Mouse (Mus musculus): ENCODE measurements at regions not wholly inside any gene's neighbourhood (a gene's known extent, or its start where the extent isn't known, plus 50 kb on each side); places are given as distances from the start of the nearest gene placed in this dataset.

GRCm38 (mm10) chr6:31261797-31262540, 136.6 kb upstream of the Mkln1 start:
- no peaks in the 10 kb centered on the region for H3K27me3 ChIP-seq (ENCODE audit: control insufficient read depth, insufficient read depth, low read length)
- no peak for ATAC-seq (replicated peaks; ENCODE audit: insufficient number of reproducible peaks, low FRiP score, low TSS enrichment, low read depth)
- H3K36me3 ChIP-seq (replicated peaks; ENCODE audit: control insufficient read depth, insufficient read depth, low read depth, low read length) = no peaks in the 10 kb centered on the region
- WGBS = 90% methylated on average over 15 of the region's 15 CpGs
- H3K4me2 ChIP-seq (ENCODE audit: low read depth, low read length) = no peak overlapping the region
- H3K9ac ChIP-seq (replicated peaks; ENCODE audit: low read length) = no peak overlapping the region
- DNase-seq (ENCODE audit: low spot score) = no peak
- no peak overlapping the region for H3K27ac ChIP-seq (replicated peaks; ENCODE audit: low read depth, low read length)
- H3K9me3 ChIP-seq (replicated peaks; ENCODE audit: control insufficient read depth, low read length) = no peaks in the 10 kb centered on the region
- no peaks in the 10 kb centered on the region for H3K4me1 ChIP-seq (ENCODE audit: control insufficient read depth, insufficient read depth, low read length)
- H3K4me3 ChIP-seq (ENCODE audit: low read depth, low read length) = no peak overlapping the region

GRCm38 (mm10) chr6:31262651-31263050, 135.9 kb upstream of the Mkln1 start:
- Histone ChIP-seq H3K9me3 (replicated peaks; ENCODE audit: control insufficient read depth, low read length) (no peaks in the 10 kb centered on the region), H3K9ac (replicated peaks; ENCODE audit: low read length) (no peak overlapping the region), H3K4me3 (ENCODE audit: low read depth, low read length) (no peak overlapping the region), H3K27ac (replicated peaks; ENCODE audit: low read depth, low read length) (no peak overlapping the region), H3K36me3 (replicated peaks; ENCODE audit: control insufficient read depth, insufficient read depth, low read depth, low read length) (no peaks in the 10 kb centered on the region), H3K27me3 (ENCODE audit: control insufficient read depth, insufficient read depth, low read length) (no peaks in the 10 kb centered on the region), H3K4me2 (ENCODE audit: low read depth, low read length) (no peak overlapping the region), H3K4me1 (ENCODE audit: control insufficient read depth, insufficient read depth, low read length) (no peaks in the 10 kb centered on the region)
- 86% methylated on average over 8 of the region's 8 CpGs for WGBS
- no peak for DNase-seq (ENCODE audit: low spot score)
- no peak for ATAC-seq (replicated peaks; ENCODE audit: insufficient number of reproducible peaks, low FRiP score, low TSS enrichment, low read depth)

DNA sequence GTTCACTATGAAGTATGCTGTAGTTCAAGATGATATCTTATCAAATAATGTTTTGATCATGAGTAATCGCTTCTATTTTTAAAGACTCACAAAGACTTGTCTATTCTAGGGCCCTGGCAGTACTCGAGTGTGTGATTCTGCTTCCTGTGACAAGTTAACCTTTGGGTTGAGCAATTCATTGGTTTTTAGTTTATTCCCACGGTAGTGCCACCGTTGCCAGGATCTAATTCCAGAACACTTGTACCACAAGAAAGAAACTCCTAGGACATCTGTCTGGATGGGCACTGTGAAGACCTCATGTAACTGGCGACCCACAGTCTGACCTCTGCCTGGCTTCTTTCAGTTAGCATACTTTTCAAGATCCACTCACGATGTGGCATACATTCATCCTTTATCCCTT, 134.7 kb upstream of the Mkln1 start:
- Histone ChIP-seq H3K9me3 (replicated peaks; ENCODE audit: control insufficient read depth, low read length) (no peaks in the 10 kb centered on the region), H3K4me1 (ENCODE audit: control insufficient read depth, insufficient read depth, low read length) (no peaks in the 10 kb centered on the region), H3K27me3 (ENCODE audit: control insufficient read depth, insufficient read depth, low read length) (no peaks in the 10 kb centered on the region), H3K27ac (replicated peaks; ENCODE audit: low read depth, low read length) (no peak overlapping the region), H3K4me2 (ENCODE audit: low read depth, low read length) (no peak overlapping the region), H3K4me3 (ENCODE audit: low read depth, low read length) (no peak overlapping the region), H3K36me3 (replicated peaks; ENCODE audit: control insufficient read depth, insufficient read depth, low read depth, low read length) (no peaks in the 10 kb centered on the region), H3K9ac (replicated peaks; ENCODE audit: low read length) (no peak overlapping the region)
- DNase-seq (ENCODE audit: low spot score) (no peak), ATAC-seq (replicated peaks; ENCODE audit: insufficient number of reproducible peaks, low FRiP score, low TSS enrichment, low read depth) (no peak)
- WGBS = 92% methylated on average over 6 of the region's 6 CpGs

DNA sequence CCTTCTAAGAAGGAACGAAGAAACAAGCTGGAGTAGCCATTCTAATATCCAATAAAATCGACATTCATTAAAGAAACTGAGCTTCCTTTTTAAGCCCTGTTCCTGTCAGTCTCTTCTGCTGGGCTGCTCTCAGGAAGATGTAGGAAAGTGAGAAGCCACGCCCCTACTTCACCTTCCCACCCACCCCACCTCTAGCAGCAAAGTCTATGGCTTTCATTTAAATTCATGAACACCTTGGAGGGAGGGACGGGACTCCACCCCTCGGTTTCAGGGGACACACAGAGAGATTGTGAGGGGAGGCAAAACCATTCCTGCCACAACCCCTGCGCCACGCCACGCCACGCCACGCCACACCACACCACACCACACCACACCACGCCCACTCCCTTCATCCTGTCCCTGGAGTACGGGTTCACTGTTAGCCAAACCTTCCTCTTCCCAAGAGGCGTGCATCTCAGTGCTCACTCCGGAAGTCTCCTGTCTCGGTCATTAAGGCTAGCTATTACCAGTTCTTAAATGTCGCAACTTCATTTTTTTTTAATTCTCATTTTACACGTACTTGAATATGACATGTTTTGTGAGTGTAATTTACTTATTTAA, 132.0 kb upstream of the Mkln1 start:
- Histone ChIP-seq H3K27me3 (ENCODE audit: control insufficient read depth, insufficient read depth, low read length) (no peaks in the 10 kb centered on the region), H3K9me3 (replicated peaks; ENCODE audit: control insufficient read depth, low read length) (no peaks in the 10 kb centered on the region), H3K36me3 (replicated peaks; ENCODE audit: control insufficient read depth, insufficient read depth, low read depth, low read length) (no peaks in the 10 kb centered on the region), H3K9ac (replicated peaks; ENCODE audit: low read length) (no peak overlapping the region), H3K4me3 (ENCODE audit: low read depth, low read length) (no peak overlapping the region), H3K4me2 (ENCODE audit: low read depth, low read length) (no peak overlapping the region), H3K27ac (replicated peaks; ENCODE audit: low read depth, low read length) (no peak overlapping the region), H3K4me1 (ENCODE audit: control insufficient read depth, insufficient read depth, low read length) (no peaks in the 10 kb centered on the region)
- DNase-seq (ENCODE audit: low spot score) (no peak), ATAC-seq (replicated peaks; ENCODE audit: insufficient number of reproducible peaks, low FRiP score, low TSS enrichment, low read depth) (no peak)
- WGBS = 68% methylated on average over 17 of the region's 17 CpGs

GRCm38 (mm10) chr6:31268057-31268456, 130.5 kb upstream of the Mkln1 start:
- no peak for ATAC-seq (replicated peaks; ENCODE audit: insufficient number of reproducible peaks, low FRiP score, low TSS enrichment, low read depth)

GRCm38 (mm10) chr6:31273816-31274215, 124.7 kb upstream of the Mkln1 start:
- Histone ChIP-seq H3K36me3 (replicated peaks; ENCODE audit: control insufficient read depth, insufficient read depth, low read depth, low read length) (no peaks in the 10 kb centered on the region; the same call in 1 of the 2 replicates), H3K9me3 (replicated peaks; ENCODE audit: control insufficient read depth, low read length) (no peaks in the 10 kb centered on the region), H3K4me2 (ENCODE audit: low read depth, low read length) (no peak overlapping the region), H3K27me3 (ENCODE audit: control insufficient read depth, insufficient read depth, low read length) (no peaks in the 10 kb centered on the region), H3K4me3 (ENCODE audit: low read depth, low read length) (no peak overlapping the region), H3K9ac (replicated peaks; ENCODE audit: low read length) (no peak overlapping the region), H3K27ac (replicated peaks; ENCODE audit: low read depth, low read length) (no peak overlapping the region), H3K4me1 (ENCODE audit: control insufficient read depth, insufficient read depth, low read length) (no peaks in the 10 kb centered on the region; the same call in 1 of the 2 replicates)
- DNase-seq (ENCODE audit: low spot score) = no peak
- no peak for ATAC-seq (replicated peaks; ENCODE audit: insufficient number of reproducible peaks, low FRiP score, low TSS enrichment, low read depth)
- 42% methylated on average over 5 of the region's 5 CpGs for WGBS

More at GRCm38 (mm10) chr6:31268057-31268456, 130.5 kb upstream of the Mkln1 start:
- DNase-seq (ENCODE audit: low spot score) = no peak
- Histone ChIP-seq H3K4me1 (ENCODE audit: control insufficient read depth, insufficient read depth, low read length) (no peaks in the 10 kb centered on the region), H3K4me2 (ENCODE audit: low read depth, low read length) (no peak overlapping the region), H3K9ac (replicated peaks; ENCODE audit: low read length) (no peak overlapping the region), H3K36me3 (replicated peaks; ENCODE audit: control insufficient read depth, insufficient read depth, low read depth, low read length) (no peaks in the 10 kb centered on the region), H3K27me3 (ENCODE audit: control insufficient read depth, insufficient read depth, low read length) (no peaks in the 10 kb centered on the region), H3K4me3 (ENCODE audit: low read depth, low read length) (no peak overlapping the region), H3K9me3 (replicated peaks; ENCODE audit: control insufficient read depth, low read length) (no peaks in the 10 kb centered on the region), H3K27ac (replicated peaks; ENCODE audit: low read depth, low read length) (no peak overlapping the region)
- WGBS = 49% methylated on average over 2 of the region's 2 CpGs

GRCm38 (mm10) chr6:31274236-31274635, 124.3 kb upstream of the Mkln1 start:
- ATAC-seq (replicated peaks; ENCODE audit: insufficient number of reproducible peaks, low FRiP score, low TSS enrichment, low read depth) (no peak), DNase-seq (ENCODE audit: low spot score) (peak; percentile 27)
- Histone ChIP-seq H3K9ac (replicated peaks; ENCODE audit: low read length) (no peak overlapping the region), H3K27ac (replicated peaks; ENCODE audit: low read depth, low read length) (no peak overlapping the region), H3K4me3 (ENCODE audit: low read depth, low read length) (no peak overlapping the region), H3K9me3 (replicated peaks; ENCODE audit: control insufficient read depth, low read length) (no peaks in the 10 kb centered on the region), H3K4me2 (ENCODE audit: low read depth, low read length) (no peak overlapping the region), H3K4me1 (ENCODE audit: control insufficient read depth, insufficient read depth, low read length) (no peaks in the 10 kb centered on the region; the same call in 1 of the 2 replicates), H3K36me3 (replicated peaks; ENCODE audit: control insufficient read depth, insufficient read depth, low read depth, low read length) (no peaks in the 10 kb centered on the region; the same call in 1 of the 2 replicates), H3K27me3 (ENCODE audit: control insufficient read depth, insufficient read depth, low read length) (no peaks in the 10 kb centered on the region)
- WGBS = 17% methylated on average over 11 of the region's 11 CpGs

DNA sequence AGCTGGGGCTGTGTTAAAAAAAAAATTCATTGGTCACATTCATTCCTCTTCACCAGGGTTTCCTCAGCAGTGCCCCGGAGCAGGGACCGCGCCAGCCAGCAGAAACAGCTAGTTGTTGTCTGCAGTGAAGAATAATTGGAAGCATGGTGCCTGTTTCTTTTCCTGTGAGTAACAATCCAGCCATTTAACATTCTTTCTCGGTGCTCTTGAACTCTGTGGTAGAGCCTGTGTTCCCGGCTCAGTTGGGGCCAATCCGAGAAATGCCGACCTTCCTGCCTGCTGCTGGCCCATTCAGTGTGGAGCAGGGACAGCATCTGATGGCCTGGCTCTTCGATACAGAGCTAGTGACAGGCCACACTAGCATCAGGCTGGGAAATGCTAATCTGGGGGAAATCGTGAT, 120.7 kb upstream of the Mkln1 start:
- Histone ChIP-seq H3K4me1 (ENCODE audit: control insufficient read depth, insufficient read depth, low read length) (no peaks in the 10 kb centered on the region; the same call in 1 of the 2 replicates), H3K27ac (replicated peaks; ENCODE audit: low read depth, low read length) (no peak overlapping the region), H3K36me3 (replicated peaks; ENCODE audit: control insufficient read depth, insufficient read depth, low read depth, low read length) (no peaks in the 10 kb centered on the region; the same call in 1 of the 2 replicates), H3K4me3 (ENCODE audit: low read depth, low read length) (no peak overlapping the region), H3K27me3 (ENCODE audit: control insufficient read depth, insufficient read depth, low read length) (no peaks in the 10 kb centered on the region), H3K9me3 (replicated peaks; ENCODE audit: control insufficient read depth, low read length) (no peaks in the 10 kb centered on the region), H3K9ac (replicated peaks; ENCODE audit: low read length) (no peak overlapping the region), H3K4me2 (ENCODE audit: low read depth, low read length) (no peak overlapping the region)
- WGBS = 38% methylated on average over 9 of the region's 9 CpGs
- no peak for ATAC-seq (replicated peaks; ENCODE audit: insufficient number of reproducible peaks, low FRiP score, low TSS enrichment, low read depth)
- DNase-seq (ENCODE audit: low spot score) = no peak
